Mouse (Mus musculus) bone marrow macrophage, adult 2 months (primary cell): ENCODE results near the gene Ptcra. TPM values are rescaled to one million over a fixed set of nuclear protein-coding genes. Genes with fewer than 3 reads are reported as not detected.
"Not testable (repeated sequence)": the region's sequence is repeated elsewhere in the genome, so short reads cannot be mapped to it uniquely, and the experiment has no call there.

Experiments
- H3K27ac ChIP-seq: 2 replicates; pipeline ENCODE4 v1.5.1; 2012; ENCODE audit warnings: low read depth, low read length; ENCODE audit not compliant: insufficient read depth
- H3K4me1 ChIP-seq: 2 replicates; pipeline ENCODE4 v1.6.1; 2012; ENCODE audit warnings: low read length; ENCODE audit not compliant: control insufficient read depth, insufficient read depth
- H3K4me3 ChIP-seq: 2 replicates; pipeline ENCODE4 v1.5.1; 2012; ENCODE audit warnings: mild to moderate bottlenecking, low read length, moderate library complexity; ENCODE audit not compliant: insufficient read depth
- CTCF ChIP-seq: IDR thresholded peaks from 2 replicates; pipeline ENCODE4 v1.5.1; 2012; ENCODE audit warnings: low read depth, mild to moderate bottlenecking, low read length, moderate library complexity
- POLR2A ChIP-seq: IDR thresholded peaks from 2 replicates; pipeline ENCODE4 v1.6.1; 2012; ENCODE audit warnings: mild to moderate bottlenecking, low read depth, low read length, borderline replicate concordance
- polyA plus RNA-seq: library from polyadenylated mRNA; stranded (reverse); fragments of >200 nt; gene quantifications from 2 replicates; pipeline ENCODE4 v1.2.4, GENCODE M21; 2012; ENCODE audit not compliant: missing spikeins, insufficient read depth, insufficient read length

The Ptcra gene
- polyA plus RNA-seq, 1 experiment = not detected

- Histone ChIP-seq H3K4me1 (peaks cover 3% of the 10 kb centered on the region; the same call in 1 of the 2 replicates), H3K27ac (peak overlapping the region; percentile 52), H3K4me3 (peak overlapping the region; percentile 82)
- TF ChIP-seq CTCF (no peak), POLR2A (no peak)
Measured at GRCm38 (mm10) chr17:46772038-46772403, 8.5 kb upstream of the Ptcra start.

- H3K4me1 ChIP-seq = peaks cover 3% of the 10 kb centered on the region; the same call in 1 of the 2 replicates
- H3K4me3 ChIP-seq = peak overlapping the region; percentile 82
- TF ChIP-seq CTCF (no peak), POLR2A (no peak)
- no peak overlapping the region for H3K27ac ChIP-seq
Measured at GRCm38 (mm10) chr17:46771616-46772015, 8.1 kb upstream of the Ptcra start.

GRCm38 (mm10) chr17:46771025-46771424 lies 7.5 kb upstream of the Ptcra start:
- Histone ChIP-seq H3K27ac (no peak overlapping the region), H3K4me3 (no peak overlapping the region), H3K4me1 (peaks cover 3% of the 10 kb centered on the region; the same call in 1 of the 2 replicates)
- TF ChIP-seq CTCF (no peak), POLR2A (no peak)

DNA sequence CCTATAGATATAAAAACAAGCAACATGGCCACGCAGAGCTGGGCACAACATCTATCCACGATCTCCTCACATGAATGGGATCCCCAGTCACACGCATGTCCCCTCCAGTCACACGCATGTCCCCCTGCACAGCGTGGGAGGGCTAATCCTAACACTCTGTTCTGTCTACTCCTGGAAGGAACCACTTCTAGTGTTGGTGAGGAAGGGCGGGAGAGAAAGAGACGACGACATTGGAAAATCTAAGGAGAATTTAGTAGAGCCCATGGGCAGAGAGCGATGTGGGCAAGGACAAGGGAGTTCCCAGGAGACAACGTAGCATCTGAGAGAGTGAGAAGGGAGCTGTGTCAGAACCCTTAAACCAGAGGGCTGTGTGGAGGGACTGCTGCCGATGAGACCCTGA lies 7.0 kb upstream of the Ptcra start:
- TF ChIP-seq POLR2A (no peak), CTCF (no peak)
- Histone ChIP-seq H3K4me3 (no peak overlapping the region), H3K4me1 (peaks cover 3% of the 10 kb centered on the region; the same call in 1 of the 2 replicates), H3K27ac (no peak overlapping the region)

DNA sequence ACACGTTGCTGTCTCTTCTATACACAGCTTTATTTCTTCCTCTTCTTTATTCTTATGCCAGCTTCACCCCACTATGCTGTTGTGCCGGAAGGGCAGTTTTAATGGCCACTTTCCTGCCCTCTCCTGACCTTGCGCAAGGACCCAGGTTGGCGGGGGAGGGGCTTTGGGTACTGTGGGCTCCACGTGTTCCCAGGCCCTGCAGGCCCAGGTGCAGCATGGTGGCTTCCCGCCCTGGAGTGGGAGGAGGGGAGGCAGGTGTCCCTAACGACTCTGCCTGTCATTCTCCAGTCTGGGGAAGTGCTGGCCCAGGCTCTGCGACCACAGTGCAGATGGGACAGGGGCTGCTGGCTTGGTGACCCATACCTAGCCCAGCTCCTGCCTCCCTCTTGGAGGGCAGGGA lies 4.4 kb upstream of the Ptcra start:
- Histone ChIP-seq H3K4me1 (peaks cover 3% of the 10 kb centered on the region; the same call in 1 of the 2 replicates), H3K4me3 (no peak overlapping the region), H3K27ac (no peak overlapping the region)
- TF ChIP-seq CTCF = no peak
- TF ChIP-seq POLR2A = no peak

GRCm38 (mm10) chr17:46764916-46765315 lies 1.4 kb upstream of the Ptcra start:
- not testable (repeated sequence) for H3K4me3 ChIP-seq, H3K27ac ChIP-seq, H3K4me1 ChIP-seq

DNA sequence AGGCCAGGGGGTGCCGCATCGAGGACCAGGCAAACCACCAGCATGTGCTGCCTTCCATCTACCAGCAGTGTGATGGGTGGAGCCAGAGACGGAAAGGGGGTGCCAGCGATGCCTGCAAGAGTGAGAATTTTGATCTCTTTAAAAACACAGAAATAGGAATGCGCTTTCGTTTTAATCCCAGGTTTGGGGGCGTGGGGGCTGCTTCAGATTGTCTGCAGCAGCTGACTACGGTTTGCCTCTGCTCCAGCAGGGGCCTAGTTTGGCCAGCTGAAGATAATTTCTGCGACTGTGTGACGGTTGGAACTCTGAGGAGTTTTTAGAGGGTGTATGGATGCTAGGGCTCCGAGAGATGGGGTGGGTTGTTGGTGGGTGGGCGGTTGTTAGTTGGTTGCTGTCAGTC lies 4.8 kb downstream of the Ptcra start:
- TF ChIP-seq POLR2A = no peak
- no peak for TF ChIP-seq CTCF
- no peak overlapping the region for H3K4me3 ChIP-seq
- H3K27ac ChIP-seq = no peak overlapping the region
- peaks cover 2% of the 10 kb centered on the region; the same call in 1 of the 2 replicates for H3K4me1 ChIP-seq

GRCm38 (mm10) chr17:46751794-46752556 lies 11.5 kb downstream of the Ptcra start, which contains the start of gene Cnpy3:
TSS of gene Cnpy3 (minus strand) at chr17:46752214.
- TF ChIP-seq POLR2A (no peak; the same call in 1 of the 2 replicates), CTCF (no peak)
- peaks cover 31% of the 10 kb centered on the region for H3K4me1 ChIP-seq

GRCm38 (mm10) chr17:46751056-46751793 lies 12.3 kb downstream of the Ptcra start:
- peak overlapping the region; percentile 69 for H3K4me3 ChIP-seq
- H3K4me1 ChIP-seq = peaks cover 36% of the 10 kb centered on the region
- TF ChIP-seq CTCF = no peak
- TF ChIP-seq POLR2A = 0 out of 2 replicates have a peak, but pooled peaks have one; percentile 4
- peak overlapping the region; percentile 100 for H3K27ac ChIP-seq

More at GRCm38 (mm10) chr17:46751794-46752556, 11.5 kb downstream of the Ptcra start, which contains the start of gene Cnpy3:
- H3K27ac ChIP-seq = peak within 1 kb of the TSS; percentile 100
- peak within 1 kb of the TSS; percentile 69 for H3K4me3 ChIP-seq

GRCm38 (mm10) chr17:46750580-46750979 lies 12.9 kb downstream of the Ptcra start:
- TF ChIP-seq CTCF (no peak), POLR2A (no peak)
- Histone ChIP-seq H3K4me1 (peaks cover 38% of the 10 kb centered on the region), H3K4me3 (peak overlapping the region; percentile 69), H3K27ac (peak overlapping the region; percentile 100)
